9 mouse cellular contexts compared by ENCODE assay signal in genomic region chr5:99157973-99158372, GRCm38 (mm10).
DNase-seq lines count a peak whose midpoint lies in the region; ATAC-seq and TF ChIP-seq lines count a peak whose summit lies in the region.
"Had no signal": no experiment of that assay in that cellular context is flagged by ENCODE, and none has a peak within 500 bp of the region (broad histone marks: within the 10 kb centered on the region; RNA-seq: fewer than 3 reads in every experiment).

No protein-coding gene starts in this region.

- no peak overlapping the region for H3K4me2 ChIP-seq in kidney, embryonic 16.5 days (replicated peaks; ENCODE audit: low read depth, low read length)
- H3K4me2 ChIP-seq in neural tube, embryonic 15.5 days = no peak overlapping the region

- 6% methylated on average over 1 of the region's 1 CpGs for WGBS in kidney, embryonic 16.5 days
- 17% methylated on average over 1 of the region's 1 CpGs for WGBS in neural tube, embryonic 15.5 days

- H3K4me3 ChIP-seq in kidney, embryonic 16.5 days (ENCODE audit: low read length) = no peak overlapping the region
- no peak overlapping the region for H3K4me3 ChIP-seq in neural tube, embryonic 15.5 days (replicated peaks)
- H3K4me3 ChIP-seq: myocyte had no signal

- peak; percentile 78 for TF ChIP-seq CTCF in Patski (IDR thresholded peaks at IDR 0.05)

- in situ Hi-C loops in Patski (cut with MboI; ENCODE audit: low pct_unique_long_range_greater_than_20kb) = loop anchor here (10.0 kb wide), 1 partner anchor 263 kb away; no protein-coding TSS in a partner anchor

- no peak for ATAC-seq in kidney, embryonic 16.5 days (ENCODE audit: low FRiP score, low TSS enrichment)
- no peak for ATAC-seq in Patski
- ATAC-seq in neural tube, embryonic 15.5 days (ENCODE audit: low FRiP score) = no peak

- no peaks in the 10 kb centered on the region for H3K4me1 ChIP-seq in kidney, embryonic 16.5 days (ENCODE audit: insufficient read depth, low read length)
- no peaks in the 10 kb centered on the region for H3K4me1 ChIP-seq in neural tube, embryonic 15.5 days

- no peaks in the 10 kb centered on the region for H3K36me3 ChIP-seq in kidney, embryonic 16.5 days (ENCODE audit: insufficient read depth, low read length)
- H3K36me3 ChIP-seq in neural tube, embryonic 15.5 days = no peaks in the 10 kb centered on the region

- no peaks in the 10 kb centered on the region for H3K9me3 ChIP-seq in kidney, embryonic 16.5 days (ENCODE audit: low read length)
- H3K9me3 ChIP-seq in neural tube, embryonic 15.5 days (replicated peaks) = no peaks in the 10 kb centered on the region

- CTCF ChIA-PET in Patski (lab: Charles Lee) = interaction anchor here (0.7 to 3.6 kb wide), 15 partner anchors 10 to 810 kb away, joined by 3 to 17 read pairs (median 4); no protein-coding TSS in a partner anchor

- POLR2A ChIA-PET in Patski (lab: Charles Lee) = interaction anchor here (0.6 kb wide), 1 partner anchor 381 kb away, joined by 3 read pairs; no protein-coding TSS in a partner anchor

- peak; percentile 32 for DNase-seq in kidney, adult 18-20 months
- peak; percentile 6 for DNase-seq in Patski (ENCODE audit: low read depth, low spot score)
- DNase-seq in cerebellum, postnatal 10 days = peak; percentile 81 to 89
- DNase-seq in heart, postnatal 36 days = peak; percentile 17 to 24
- peak; percentile 76 to 80 for DNase-seq in left cerebral cortex, postnatal 14 days (ENCODE audit: low spot score in 2 of 2)
- DNase-seq in retina, postnatal 1 day = peak; percentile 71

- H3K27me3 ChIP-seq in kidney, embryonic 16.5 days (ENCODE audit: insufficient read depth, low read length) = no peaks in the 10 kb centered on the region
- H3K27me3 ChIP-seq in Patski = peaks cover 10% of the 10 kb centered on the region
- H3K27me3 ChIP-seq in neural tube, embryonic 15.5 days (replicated peaks) = no peaks in the 10 kb centered on the region

- no peak overlapping the region for H3K9ac ChIP-seq in kidney, embryonic 16.5 days (replicated peaks; ENCODE audit: low read length)
- no peak overlapping the region for H3K9ac ChIP-seq in neural tube, embryonic 15.5 days (replicated peaks)

- H3K27ac ChIP-seq in kidney, embryonic 16.5 days (ENCODE audit: low read length) = no peak overlapping the region
- no peak overlapping the region for H3K27ac ChIP-seq in neural tube, embryonic 15.5 days (replicated peaks)

- intact Hi-C loops in heart, postnatal 36 days (cut with DNase I) = loop anchor here (2.0 to 10.0 kb wide), 3 partner anchors 121 to 809 kb away; partner anchors contain the start of gene Prkg2
- intact Hi-C loops in left cerebral cortex, postnatal 14 days (cut with DNase I) = loop anchor here (5.0 to 10.0 kb wide), 3 partner anchors 123 to 811 kb away; partner anchors contain the start of gene Prkg2

Comparison
In these comparisons a context has a peak if more than half of its experiments do, and no peak if none do; other contexts are left out.
1. DNase-seq: peak in every context shown above with its lines; median percentile 85 in cerebellum, postnatal 10 days; 78 in left cerebral cortex, postnatal 14 days; 71 in retina, postnatal 1 day; 32 in kidney, adult 18-20 months; 20 in heart, postnatal 36 days; 6 in Patski.